Mouse (Mus musculus) ES-Bruce4 (cell line): ENCODE results near the gene Tmem143.

Experiments
- EP300 ChIP-seq: IDR thresholded peaks from 2 replicates; pipeline ENCODE4 v1.6.1; 2011; ENCODE audit warnings: low read depth, low read length; ENCODE audit not compliant: insufficient read depth
- POLR2A ChIP-seq: IDR thresholded peaks from one replicate; pipeline ENCODE4 v1.8.1; 2011; ENCODE audit warnings: low read length; ENCODE audit not compliant: insufficient read depth

- TF ChIP-seq EP300 (0 out of 2 replicates have a peak, but pooled peaks have one; percentile 9), POLR2A (no peak)
Observed at GRCm38 (mm10) chr7:45928626-45929295, 32.0 kb downstream of the Tmem143 start.
